Mouse (Mus musculus) liver, embryonic 13.5 days (tissue): ENCODE measurements at regions not wholly inside any gene's neighbourhood (a gene's known extent, or its start where the extent isn't known, plus 50 kb on each side); places are given as distances from the start of the nearest gene placed in this dataset.

Experiments
- ATAC-seq: fragments of 200-750 bp; cut with Nextera tagmentation; 2 replicates; pipeline ENCODE4 v1.8.0; 2017; ENCODE audit warnings: low read depth, mild to moderate bottlenecking, moderate number of reproducible peaks, moderate library complexity
- DNase-seq: peaks from one replicate; pipeline ENCODE4 v3.0.0; 2022
- H3K27ac ChIP-seq: fragments of 300-500 bp; sonication (generic); 2 replicates; pipeline ENCODE4 v1.5.1; 2015; ENCODE audit warnings: moderate library complexity, mild to moderate bottlenecking, inconsistent platforms
- H3K27me3 ChIP-seq: fragments of 300-500 bp; sonication (generic); 2 replicates; pipeline ENCODE4 v1.6.1; 2015; ENCODE audit warnings: mild to moderate bottlenecking, inconsistent platforms
- H3K36me3 ChIP-seq: fragments of 300-500 bp; sonication (generic); 2 replicates; pipeline ENCODE4 v1.6.1; 2015; ENCODE audit warnings: mild to moderate bottlenecking, inconsistent platforms
- H3K4me1 ChIP-seq: fragments of 300-500 bp; sonication (generic); replicated peaks from 2 replicates; pipeline ENCODE4 v1.6.1; 2015; ENCODE audit warnings: inconsistent platforms
- H3K4me2 ChIP-seq: fragments of 300-500 bp; sonication (generic); 2 replicates; pipeline ENCODE4 v1.6.1; 2015; ENCODE audit warnings: inconsistent platforms, mild to moderate bottlenecking, moderate library complexity
- H3K4me3 ChIP-seq: fragments of 300-500 bp; sonication (generic); replicated peaks from 2 replicates; pipeline ENCODE4 v1.5.1; 2015; ENCODE audit warnings: mild to moderate bottlenecking, inconsistent platforms
- H3K9ac ChIP-seq: fragments of 300-500 bp; sonication (generic); 2 replicates; pipeline ENCODE4 v1.6.1; 2015; ENCODE audit warnings: mild to moderate bottlenecking, inconsistent platforms
- H3K9me3 ChIP-seq: fragments of 300-500 bp; sonication (generic); replicated peaks from 2 replicates; pipeline ENCODE4 v1.6.1; 2016; ENCODE audit warnings: inconsistent platforms
- WGBS: fragments of 180-500 bp; shearing (Covaris S2); methylation state at CpG from one replicate; pipeline ENCODE4 v1.1.7; 2015; ENCODE audit not compliant: insufficient replicate concordance; 5-methylcytosine and 5-hydroxymethylcytosine counted together

DNA sequence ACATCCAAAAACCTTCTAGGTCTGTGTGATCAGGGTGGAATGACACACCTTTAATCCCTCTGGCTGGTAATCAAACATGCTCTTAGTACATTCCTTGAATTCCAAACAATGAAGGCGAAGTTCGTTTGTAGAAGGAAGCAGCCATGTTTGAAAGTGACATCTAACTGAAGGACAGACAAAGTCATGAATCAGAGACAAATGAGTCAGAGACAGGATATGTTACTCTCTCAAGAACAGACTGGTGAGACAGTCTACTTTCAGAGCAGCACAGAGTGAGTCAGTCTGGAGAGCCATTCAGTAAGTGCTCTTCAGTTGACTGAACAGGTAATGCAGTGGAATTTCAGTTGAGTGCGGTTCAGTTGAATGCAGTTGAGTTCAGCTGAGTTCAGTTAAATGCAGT lies 150.4 kb downstream of the Cpe start:
- DNase-seq = no peak
- H3K4me2 ChIP-seq = no peak overlapping the region
- no peaks in the 10 kb centered on the region for H3K36me3 ChIP-seq
- no peaks in the 10 kb centered on the region for H3K27me3 ChIP-seq
- H3K9ac ChIP-seq = no peak overlapping the region
- no peak overlapping the region for H3K27ac ChIP-seq
- no peak for ATAC-seq
- no peak overlapping the region for H3K4me3 ChIP-seq
- WGBS = 66% methylated on average over 3 of the region's 3 CpGs
- H3K4me1 ChIP-seq = no peaks in the 10 kb centered on the region
- no peaks in the 10 kb centered on the region for H3K9me3 ChIP-seq

- Histone ChIP-seq H3K4me3 (no peak overlapping the region), H3K9ac (no peak overlapping the region), H3K27ac (no peak overlapping the region), H3K4me1 (no peaks in the 10 kb centered on the region), H3K27me3 (no peaks in the 10 kb centered on the region), H3K4me2 (no peak overlapping the region), H3K36me3 (no peaks in the 10 kb centered on the region), H3K9me3 (no peaks in the 10 kb centered on the region)
- DNase-seq (no peak), ATAC-seq (no peak)
- 71% methylated on average over 4 of the region's 4 CpGs for WGBS
These were observed 152.9 kb downstream of the Cpe start for GRCm38 (mm10) chr8:64539846-64540472.

DNA sequence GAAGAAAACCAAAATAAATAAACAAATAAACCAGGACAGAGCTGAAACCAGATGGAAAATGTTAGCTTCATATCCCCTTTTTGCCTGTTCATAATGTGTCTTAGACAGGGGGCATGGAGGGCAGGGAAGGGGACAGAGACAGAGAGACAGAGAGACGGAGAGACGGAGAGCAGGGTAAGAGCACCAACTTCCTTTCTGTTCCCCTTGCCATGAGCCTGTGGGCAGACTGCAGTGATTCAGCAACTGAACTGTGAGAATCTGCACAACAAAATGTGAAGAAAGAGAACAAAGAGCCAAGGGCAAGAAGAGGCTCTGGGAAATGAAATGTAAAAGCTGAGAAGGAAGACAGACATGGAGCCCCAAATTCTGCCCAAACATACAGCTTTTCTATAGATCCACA lies 161.1 kb downstream of the Cpe start:
- H3K36me3 ChIP-seq = no peaks in the 10 kb centered on the region
- H3K4me3 ChIP-seq = no peak overlapping the region
- 38% methylated on average over 2 of the region's 2 CpGs for WGBS
- ATAC-seq = no peak
- H3K9me3 ChIP-seq = no peaks in the 10 kb centered on the region
- DNase-seq = no peak
- no peak overlapping the region for H3K27ac ChIP-seq
- H3K27me3 ChIP-seq = no peaks in the 10 kb centered on the region
- no peak overlapping the region for H3K9ac ChIP-seq
- no peaks in the 10 kb centered on the region for H3K4me1 ChIP-seq
- H3K4me2 ChIP-seq = no peak overlapping the region

GRCm38 (mm10) chr8:64522441-64523102 lies 170.3 kb downstream of the Cpe start:
- Histone ChIP-seq H3K4me3 (no peak overlapping the region), H3K4me2 (no peak overlapping the region), H3K4me1 (no peaks in the 10 kb centered on the region), H3K9ac (no peak overlapping the region), H3K27ac (no peak overlapping the region), H3K9me3 (no peaks in the 10 kb centered on the region), H3K36me3 (no peaks in the 10 kb centered on the region), H3K27me3 (no peaks in the 10 kb centered on the region)
- ATAC-seq (no peak), DNase-seq (no peak)
- WGBS = 69% methylated on average over 8 of the region's 8 CpGs

DNA sequence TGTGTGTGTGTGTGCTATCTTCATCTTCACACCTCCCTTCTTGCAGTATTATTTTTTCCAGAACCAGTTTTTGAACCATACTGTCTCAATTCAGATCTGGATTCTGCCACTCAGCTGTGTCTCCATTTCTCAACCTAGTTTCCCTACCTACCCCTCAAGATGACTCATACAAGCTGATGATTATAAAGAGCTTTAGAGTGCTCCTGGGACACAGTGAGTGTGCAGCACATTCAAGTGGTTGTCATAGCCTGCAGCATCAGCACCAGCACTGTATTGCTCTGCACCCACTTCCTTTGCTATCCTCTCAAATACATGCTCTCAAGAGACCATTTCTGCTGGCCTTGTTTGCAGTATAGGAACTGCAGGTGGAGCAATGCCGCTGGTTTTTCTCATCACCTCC lies 173.2 kb downstream of the Cpe start:
- no peaks in the 10 kb centered on the region for H3K9me3 ChIP-seq
- no peak overlapping the region for H3K9ac ChIP-seq
- no peaks in the 10 kb centered on the region for H3K4me1 ChIP-seq
- no peaks in the 10 kb centered on the region for H3K27me3 ChIP-seq
- no peak overlapping the region for H3K27ac ChIP-seq
- ATAC-seq (no peak), DNase-seq (no peak)
- no peak overlapping the region for H3K4me3 ChIP-seq
- H3K36me3 ChIP-seq = no peaks in the 10 kb centered on the region
- H3K4me2 ChIP-seq = no peak overlapping the region
- 55% methylated on average over 1 of the region's 1 CpGs for WGBS

- Histone ChIP-seq H3K27me3 (no peaks in the 10 kb centered on the region), H3K9ac (no peak overlapping the region), H3K9me3 (no peaks in the 10 kb centered on the region), H3K27ac (no peak overlapping the region), H3K4me2 (no peak overlapping the region), H3K4me1 (no peaks in the 10 kb centered on the region), H3K4me3 (no peak overlapping the region), H3K36me3 (no peaks in the 10 kb centered on the region)
- DNase-seq (no peak), ATAC-seq (no peak)
- WGBS = 67% methylated on average over 5 of the region's 5 CpGs
These were observed 176.9 kb downstream of the Cpe start for GRCm38 (mm10) chr8:64515923-64516322.

GRCm38 (mm10) chr8:64497281-64498060 lies 195.4 kb downstream of the Cpe start:
- no peaks in the 10 kb centered on the region for H3K36me3 ChIP-seq
- no peak for ATAC-seq
- no peak overlapping the region for H3K9ac ChIP-seq
- H3K9me3 ChIP-seq = no peaks in the 10 kb centered on the region
- DNase-seq = no peak
- H3K27ac ChIP-seq = no peak overlapping the region
- no peaks in the 10 kb centered on the region for H3K4me1 ChIP-seq
- no peak overlapping the region for H3K4me3 ChIP-seq
- WGBS = 62% methylated on average over 6 of the region's 6 CpGs
- no peaks in the 10 kb centered on the region for H3K27me3 ChIP-seq
- no peak overlapping the region for H3K4me2 ChIP-seq

- Histone ChIP-seq H3K4me1 (no peaks in the 10 kb centered on the region), H3K9me3 (no peaks in the 10 kb centered on the region), H3K36me3 (no peaks in the 10 kb centered on the region), H3K4me3 (no peak overlapping the region), H3K27ac (no peak overlapping the region), H3K4me2 (no peak overlapping the region), H3K27me3 (no peaks in the 10 kb centered on the region), H3K9ac (no peak overlapping the region)
- DNase-seq (no peak), ATAC-seq (no peak)
- WGBS = 71% methylated on average over 14 of the region's 14 CpGs
These were observed 196.3 kb downstream of the Cpe start for GRCm38 (mm10) chr8:64496333-64497213.

DNA sequence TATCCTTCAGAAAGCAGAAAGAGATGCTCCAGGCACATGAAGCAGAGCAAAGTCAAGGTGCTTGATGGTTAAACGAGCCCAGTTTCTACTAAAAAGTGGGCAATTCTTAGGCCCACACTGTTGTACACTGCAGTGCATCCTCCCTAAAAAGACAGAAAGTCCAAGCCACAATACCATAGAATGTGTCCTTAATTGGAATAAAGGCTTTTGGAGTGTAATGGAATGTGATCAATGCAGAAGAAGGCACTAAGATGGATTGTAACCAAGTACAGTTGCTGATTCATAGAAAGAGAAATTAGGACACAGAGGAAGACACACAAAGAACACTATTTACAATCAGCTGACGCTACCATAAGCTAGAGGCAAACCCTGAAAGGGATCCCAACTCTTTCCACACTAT lies 201.3 kb downstream of the Cpe start:
- ATAC-seq = no peak
- no peaks in the 10 kb centered on the region for H3K4me1 ChIP-seq
- no peak overlapping the region for H3K9ac ChIP-seq
- no peak for DNase-seq
- no peaks in the 10 kb centered on the region for H3K9me3 ChIP-seq
- H3K27ac ChIP-seq = no peak overlapping the region
- no peak overlapping the region for H3K4me2 ChIP-seq
- no peaks in the 10 kb centered on the region for H3K27me3 ChIP-seq
- WGBS = 55% methylated on average over 2 of the region's 2 CpGs
- no peaks in the 10 kb centered on the region for H3K36me3 ChIP-seq
- H3K4me3 ChIP-seq = no peak overlapping the region

GRCm38 (mm10) chr8:64488057-64488456 lies 204.8 kb downstream of the Cpe start:
- H3K36me3 ChIP-seq = no peaks in the 10 kb centered on the region
- ATAC-seq (no peak), DNase-seq (no peak)
- no peak overlapping the region for H3K4me3 ChIP-seq
- no peaks in the 10 kb centered on the region for H3K9me3 ChIP-seq
- no peaks in the 10 kb centered on the region for H3K27me3 ChIP-seq
- 66% methylated on average over 3 of the region's 3 CpGs for WGBS
- no peak overlapping the region for H3K27ac ChIP-seq
- no peak overlapping the region for H3K9ac ChIP-seq
- H3K4me2 ChIP-seq = no peak overlapping the region
- no peaks in the 10 kb centered on the region for H3K4me1 ChIP-seq

- H3K27ac ChIP-seq = no peak overlapping the region
- no peak for DNase-seq
- H3K4me3 ChIP-seq = no peak overlapping the region
- H3K36me3 ChIP-seq = no peaks in the 10 kb centered on the region
- no peak overlapping the region for H3K9ac ChIP-seq
- no peaks in the 10 kb centered on the region for H3K9me3 ChIP-seq
- ATAC-seq = no peak
- no peaks in the 10 kb centered on the region for H3K27me3 ChIP-seq
- no peaks in the 10 kb centered on the region for H3K4me1 ChIP-seq
- no peak overlapping the region for H3K4me2 ChIP-seq
These were observed 219.6 kb downstream of the Cpe start for GRCm38 (mm10) chr8:64473276-64473675.
